Mouse (Mus musculus) gastrocnemius, adult 2 months (tissue): ENCODE measurements around the gene Natd1. TPM values are rescaled to one million over a fixed set of nuclear protein-coding genes. Genes with fewer than 3 reads are reported as not detected.
"Not testable (repeated sequence)": the region's sequence is repeated elsewhere in the genome, so short reads cannot be mapped to it uniquely, and the experiment has no call there.

ENCODE experiments used
- DNase-seq: peaks from one replicate; pipeline ENCODE4 v3.0.0; 2022
- H3K27ac ChIP-seq: fragments of 200-600 bp; 2 replicates; pipeline ENCODE4 v1.8.1; 2022; ENCODE audit warnings: mild to moderate bottlenecking
- H3K4me3 ChIP-seq: fragments of 200-600 bp; 2 replicates; pipeline ENCODE4 v1.8.1; 2022; ENCODE audit warnings: mild to moderate bottlenecking, moderate library complexity
- CTCF ChIP-seq: fragments of 200-600 bp; IDR thresholded peaks from 2 replicates; pipeline ENCODE4 v1.8.1; 2022; ENCODE audit warnings: antibody characterized with exemption, mild to moderate bottlenecking, moderate library complexity
- intact Hi-C: fragments of 180-260 bp; cut with DNase I; formaldehyde crosslinking; loops from one replicate; pipeline ENCODE4 v1.15.1; 2025
- total RNA-seq, 2 experiments: library from RNA; stranded (reverse); gene quantifications; 2 replicates each; pipeline ENCODE4 v1.2.3; 2021

Gene Natd1
- total RNA-seq, 2 experiments from 2014 or later, result 8.6 to 10.4 TPM

DNA sequence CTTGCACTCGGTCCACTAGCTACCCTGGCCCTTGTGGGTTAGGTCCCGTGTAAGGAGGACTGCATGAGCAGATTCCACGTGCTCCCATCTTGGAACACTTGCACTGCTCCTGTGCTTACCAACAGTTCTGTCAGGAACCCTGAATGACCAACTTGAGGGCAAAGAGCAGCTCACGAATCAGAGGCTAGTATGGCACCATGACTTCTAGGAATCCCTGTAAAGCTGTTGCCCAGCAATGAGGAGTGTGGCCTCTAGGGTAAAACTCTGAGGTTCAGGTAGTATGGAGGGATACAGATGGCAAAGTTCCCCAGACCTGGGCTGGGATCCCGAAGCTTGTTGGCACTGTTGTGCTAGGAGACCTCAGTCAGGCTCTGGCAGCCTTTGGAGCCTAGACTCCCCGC lies 10.9 kb downstream of the Natd1 start:
- H3K27ac ChIP-seq, result peak overlapping the region; percentile 50; the same call in 1 of the 2 replicates
- no peak for TF ChIP-seq CTCF
- intact Hi-C loops, result no loop called here

DNA sequence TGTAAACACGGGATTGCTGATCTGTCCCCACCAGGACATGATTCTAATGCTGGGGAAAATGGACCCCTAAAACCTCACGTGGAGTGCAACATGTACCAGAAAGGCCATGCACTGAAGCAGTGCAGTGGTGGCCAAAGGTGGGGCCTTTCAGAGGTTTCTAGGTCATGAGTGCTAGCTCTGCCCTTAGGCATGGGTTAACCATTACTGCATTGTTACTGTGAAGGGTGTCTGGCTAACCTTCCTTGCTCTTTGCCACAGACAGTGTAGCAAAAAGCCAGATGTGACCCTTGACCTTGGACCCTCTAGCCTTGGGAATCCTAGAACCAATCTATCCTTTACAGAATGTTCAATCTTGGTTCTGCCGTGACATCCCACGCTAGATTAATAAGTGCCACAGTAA lies 12.1 kb downstream of the Natd1 start:
- H3K4me3 ChIP-seq, result no peak overlapping the region
- TF ChIP-seq CTCF, result no peak
- no peak for DNase-seq
- intact Hi-C loops, result no loop called here
- H3K27ac ChIP-seq, result no peak overlapping the region

More for the DNA sequence above, 10.9 kb downstream of the Natd1 start:
- H3K4me3 ChIP-seq, result no peak overlapping the region
- no peak for DNase-seq

DNA sequence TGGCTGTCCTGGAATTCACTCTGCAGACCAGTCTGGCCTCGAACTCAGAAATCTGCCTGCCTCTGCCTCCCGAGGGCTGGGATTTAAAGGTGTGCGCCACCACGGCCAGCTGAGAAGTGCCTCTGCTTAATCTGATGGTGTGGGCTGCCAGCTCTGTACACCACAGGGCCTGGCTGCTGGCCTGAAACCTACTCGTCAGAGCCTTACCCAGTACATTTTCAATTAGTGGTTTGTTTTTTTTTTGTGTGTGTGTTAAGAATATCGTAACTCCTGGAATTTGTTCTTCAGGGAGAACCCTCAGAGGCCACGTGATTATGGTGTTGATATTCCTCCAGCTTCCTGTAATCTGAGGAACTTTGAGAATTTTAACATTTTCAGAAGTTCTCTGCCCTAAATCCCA lies 12.5 kb downstream of the Natd1 start:
- TF ChIP-seq CTCF, result no peak
- intact Hi-C loops, result no loop called here
- no peak for DNase-seq
- no peak overlapping the region for H3K27ac ChIP-seq
- H3K4me3 ChIP-seq, result no peak overlapping the region

DNA sequence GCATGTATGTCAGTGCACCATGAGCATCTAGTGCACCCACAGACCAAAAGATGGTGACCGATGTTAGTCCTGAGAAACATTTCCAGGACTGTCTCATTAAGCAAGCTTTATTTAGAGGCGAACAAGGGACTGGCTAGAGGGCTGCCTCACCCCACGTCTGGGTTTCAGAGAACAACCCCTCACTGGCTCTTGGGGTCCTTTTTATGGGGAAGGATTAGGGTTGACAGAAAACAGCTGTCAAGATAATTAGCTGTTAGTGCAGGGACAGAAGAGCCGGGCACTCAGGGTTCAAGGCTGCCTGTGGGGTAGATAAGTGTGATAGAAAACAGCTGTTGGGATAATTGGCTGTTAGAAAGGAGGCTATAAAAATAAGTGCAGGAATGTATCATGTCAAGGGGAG lies 18.6 kb downstream of the Natd1 start:
- no peak for TF ChIP-seq CTCF
- DNase-seq, result no peak
- Histone ChIP-seq H3K4me3 (no peak overlapping the region), H3K27ac (no peak overlapping the region)
- intact Hi-C loops, result no loop called here

DNA sequence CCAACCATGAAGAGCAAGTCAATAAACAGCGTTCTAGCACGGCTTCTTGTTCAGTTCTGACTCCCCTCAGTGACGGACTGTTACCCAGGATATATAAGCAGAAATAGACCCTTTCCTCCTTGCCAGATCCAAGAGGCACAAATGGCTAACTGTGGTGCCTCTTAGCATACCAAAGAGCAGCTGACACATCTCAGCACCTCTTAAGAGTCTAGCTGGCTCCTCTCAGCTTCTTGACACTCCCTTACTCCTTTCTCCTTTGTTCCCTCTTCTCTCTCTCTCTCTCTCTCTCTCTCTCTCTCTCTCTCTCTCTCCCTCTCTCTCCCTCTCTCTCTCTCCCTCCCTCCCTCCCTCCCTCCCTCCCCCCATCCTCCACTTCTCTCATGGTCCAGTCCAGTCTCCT lies 23.8 kb downstream of the Natd1 start:
- no peak for DNase-seq
- TF ChIP-seq CTCF, result no peak
- intact Hi-C loops, result no loop called here
- Histone ChIP-seq H3K4me3 (no peak overlapping the region), H3K27ac (no peak overlapping the region)

DNA sequence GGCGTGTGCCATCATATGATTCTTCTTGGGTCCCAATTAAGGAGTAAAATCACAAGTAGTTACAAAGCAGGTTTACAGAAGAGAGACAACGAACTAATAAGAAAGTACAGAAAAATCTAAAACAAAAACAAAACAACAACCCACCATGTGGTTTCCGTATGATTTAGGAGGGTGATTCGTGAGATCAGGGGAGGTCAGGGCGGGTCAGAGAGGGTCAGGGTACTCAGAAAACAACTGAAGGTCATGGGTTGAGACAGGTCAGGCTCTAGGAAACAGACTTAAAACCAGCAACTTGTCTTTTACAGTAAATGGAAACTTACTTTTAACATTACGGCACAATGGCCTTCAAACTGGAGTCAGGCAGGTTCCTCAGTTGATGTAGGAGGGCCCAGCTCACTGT lies 24.3 kb downstream of the Natd1 start:
- intact Hi-C loops, result no loop called here
- Histone ChIP-seq H3K27ac (no peak overlapping the region), H3K4me3 (no peak overlapping the region)
- no peak for TF ChIP-seq CTCF
- no peak for DNase-seq

DNA sequence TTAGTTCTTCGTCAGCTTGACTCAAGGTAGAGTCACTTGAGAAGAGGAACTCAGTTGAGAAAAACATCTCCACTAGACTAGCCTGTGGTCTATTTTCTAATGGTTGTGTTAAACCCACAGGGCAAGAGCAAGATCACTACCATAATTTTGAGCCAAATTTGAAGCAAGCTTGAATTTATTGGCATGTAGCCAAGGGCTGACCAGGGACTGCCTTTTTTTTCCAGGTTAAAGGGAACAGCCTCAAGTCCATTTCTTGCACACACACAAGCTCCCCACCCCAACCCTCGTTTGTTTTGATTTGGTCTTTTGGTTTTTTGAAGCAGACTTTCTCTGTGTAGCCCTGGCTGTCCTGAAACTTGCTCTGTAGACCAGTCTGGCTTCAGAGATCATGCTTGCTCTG lies 24.7 kb downstream of the Natd1 start:
- Histone ChIP-seq H3K4me3 (no peak overlapping the region), H3K27ac (no peak overlapping the region)
- TF ChIP-seq CTCF, result no peak
- intact Hi-C loops, result no loop called here
- DNase-seq, result no peak

DNA sequence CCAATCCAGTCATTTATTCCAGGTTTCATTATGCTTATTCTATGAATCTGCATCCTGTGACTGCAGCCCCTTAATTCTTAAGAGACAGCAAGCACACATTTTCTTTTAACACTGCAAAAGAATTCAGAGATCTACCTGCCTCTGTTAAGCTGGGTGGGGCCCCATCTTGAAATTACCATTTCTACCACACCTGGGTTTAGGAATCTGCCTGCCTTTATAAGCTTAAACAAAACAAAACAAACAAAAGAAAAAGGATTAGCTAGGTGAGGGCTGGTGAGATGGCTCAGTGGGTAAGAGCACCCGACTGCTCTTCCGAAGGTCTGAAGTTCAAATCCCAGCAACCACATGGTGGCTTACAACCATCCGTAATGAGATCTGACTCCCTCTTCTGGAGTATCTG lies 27.6 kb downstream of the Natd1 start:
- DNase-seq, H3K4me3 ChIP-seq, H3K27ac ChIP-seq, intact Hi-C loops: not testable (repeated sequence)

DNA sequence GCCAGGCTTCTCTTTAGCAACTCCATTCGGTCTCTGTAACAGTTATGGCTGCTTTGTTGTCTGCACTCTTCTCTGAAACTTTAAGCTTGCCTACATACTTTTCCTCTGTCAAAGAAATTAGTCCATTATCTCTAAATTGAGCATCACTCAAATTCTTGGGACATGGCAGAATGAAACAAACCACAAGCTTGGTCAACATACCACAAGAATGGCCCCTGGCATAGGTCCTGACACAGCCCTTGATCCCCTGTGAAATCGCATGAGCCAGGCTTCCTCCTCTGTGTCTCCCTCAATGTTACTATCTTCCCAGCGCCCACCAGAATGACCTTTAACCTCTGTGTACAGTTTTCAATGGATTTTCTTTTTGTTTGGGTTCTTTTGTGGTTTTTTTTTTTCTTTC lies 32.2 kb downstream of the Natd1 start:
- H3K27ac ChIP-seq, result no peak overlapping the region
- TF ChIP-seq CTCF, result no peak
- intact Hi-C loops, result loop anchor here (1.0 kb wide), 1 partner anchor 151 kb away; no protein-coding TSS in a partner anchor
- no peak for DNase-seq
- H3K4me3 ChIP-seq, result no peak overlapping the region

DNA sequence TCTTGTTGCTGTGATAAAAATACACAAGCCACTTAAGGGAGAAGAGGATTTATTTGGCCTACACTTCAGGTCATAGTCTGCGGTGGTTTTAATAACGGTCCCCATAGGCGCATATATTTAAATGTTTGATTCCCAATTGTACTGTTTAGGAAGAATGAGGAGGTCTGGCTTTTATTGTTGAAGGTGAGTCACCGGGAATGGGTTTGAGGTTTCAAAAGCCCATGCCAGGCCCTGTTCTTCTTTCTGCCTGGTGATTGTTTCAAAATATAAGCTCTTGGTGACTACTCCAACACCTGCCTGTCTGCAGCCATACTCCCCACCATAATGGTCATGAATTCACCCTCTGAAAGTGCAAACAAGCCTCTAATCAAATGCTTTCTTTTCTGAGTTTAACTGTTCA lies 34.0 kb downstream of the Natd1 start:
- peak overlapping the region; percentile 16; the same call in 1 of the 2 replicates for H3K27ac ChIP-seq
- no peak overlapping the region for H3K4me3 ChIP-seq
- no peak for TF ChIP-seq CTCF
- intact Hi-C loops, result loop anchor here (2.0 kb wide), 1 partner anchor 184 kb away; no protein-coding TSS in a partner anchor
- DNase-seq, result no peak

DNA sequence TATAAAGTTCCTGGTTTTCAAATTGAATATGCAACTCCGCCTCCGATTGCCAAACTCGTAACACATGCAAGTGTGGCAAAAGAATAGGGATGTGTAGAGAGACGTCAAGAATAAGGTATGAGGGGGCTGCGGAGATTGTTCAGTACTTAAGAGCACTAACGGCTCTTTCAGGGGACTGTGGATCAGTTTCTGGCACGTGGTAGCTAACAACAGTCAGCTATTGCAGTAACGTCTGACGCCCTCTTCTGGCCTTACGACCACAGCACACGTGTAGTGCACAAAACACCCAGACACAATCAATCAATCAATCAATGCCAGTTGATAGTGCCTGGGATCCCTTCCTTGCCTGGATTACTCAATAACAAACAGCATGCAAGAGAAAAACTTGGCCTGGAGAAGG lies 35.1 kb downstream of the Natd1 start:
- Histone ChIP-seq H3K27ac (peak overlapping the region; percentile 99), H3K4me3 (peak overlapping the region; percentile 98)
- intact Hi-C loops, result loop anchor here (2.0 to 5.0 kb wide), 3 partner anchors 49 to 151 kb away; partner anchors contain the start of genes Dhrs7b and Mief2
- DNase-seq, result peak; percentile 69
- peak; percentile 78 for TF ChIP-seq CTCF

DNA sequence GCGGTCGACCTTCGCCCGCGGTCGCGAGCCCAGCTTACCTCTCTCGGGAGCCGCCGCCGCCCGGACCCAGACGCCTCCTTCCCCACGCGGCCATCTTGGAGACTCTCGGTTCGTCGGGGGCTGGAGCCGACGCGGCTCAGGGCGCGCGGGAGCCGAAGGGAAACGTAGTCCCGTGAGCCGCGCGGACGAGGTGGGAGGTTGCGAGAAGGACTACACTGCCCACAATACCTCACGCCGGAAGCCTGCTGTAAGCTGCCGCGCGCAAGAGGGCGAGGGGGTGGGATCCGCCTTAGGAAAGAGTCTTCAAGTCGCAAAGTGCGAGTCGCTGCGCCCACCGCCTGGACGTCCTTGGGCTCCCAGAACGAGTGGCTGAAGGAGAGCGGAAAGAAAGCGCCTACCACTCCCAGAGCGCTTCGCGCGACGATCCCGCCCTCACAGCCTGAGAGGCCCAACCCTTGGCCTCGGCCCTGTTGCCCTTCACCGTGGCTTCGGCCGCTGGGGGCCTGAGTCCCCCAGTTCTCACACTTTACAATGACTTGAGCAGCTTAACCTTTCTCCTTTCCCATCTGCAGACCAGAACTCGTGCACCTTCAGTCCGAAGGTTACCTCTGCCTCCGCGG lies 35.8 kb downstream of the Natd1 start, which contains the start of gene Tmem11:
Gene Tmem11 (minus strand): TSS at position 598 of the 620 bp plus-strand sequence.
- intact Hi-C loops, result loop anchor here (2.0 to 5.0 kb wide), 3 partner anchors 48 to 150 kb away; partner anchors contain the start of genes Dhrs7b and Mief2

DNA sequence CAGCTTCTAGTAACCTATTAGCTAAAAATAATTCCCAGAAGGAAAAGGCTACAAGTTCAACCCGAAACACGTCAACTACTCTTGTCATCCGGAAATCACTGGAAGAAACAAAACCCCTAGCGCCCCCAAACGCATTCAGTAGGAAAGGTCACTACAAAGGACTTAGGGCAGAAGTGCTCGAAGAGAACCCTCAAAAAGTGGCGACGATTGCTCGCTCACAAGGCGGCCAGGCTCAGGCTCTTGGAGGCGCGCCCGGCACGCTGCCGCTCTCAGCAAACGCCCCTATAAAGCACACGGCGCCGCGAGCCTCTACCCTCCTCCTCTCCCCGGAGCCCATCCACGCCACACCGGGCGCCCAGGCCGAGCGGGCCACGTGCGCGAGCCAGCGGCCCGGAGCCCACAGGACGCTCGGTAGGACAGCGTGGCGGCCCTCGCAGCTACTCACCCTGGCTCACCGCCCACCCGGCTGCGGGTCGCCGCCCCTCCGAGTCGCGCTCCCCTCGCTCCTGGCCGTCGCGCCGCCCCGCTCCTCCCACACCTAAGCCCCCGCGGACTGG lies 36.4 kb downstream of the Natd1 start:
- intact Hi-C loops, result loop anchor here (2.0 to 5.0 kb wide), 3 partner anchors 47 to 149 kb away; partner anchors contain the start of genes Dhrs7b and Mief2
- peak; percentile 38 for TF ChIP-seq CTCF
- H3K4me3 ChIP-seq, result peak overlapping the region; percentile 98
- H3K27ac ChIP-seq, result peak overlapping the region; percentile 99
- peak; percentile 85 for DNase-seq

More for the DNA sequence above, 35.8 kb downstream of the Natd1 start, which contains the start of gene Tmem11:
- TF ChIP-seq CTCF, result peak; percentile 22
- Histone ChIP-seq H3K4me3 (peak within 1 kb of the TSS; percentile 98), H3K27ac (peak within 1 kb of the TSS; percentile 99)
- peak; percentile 96 for DNase-seq

DNA sequence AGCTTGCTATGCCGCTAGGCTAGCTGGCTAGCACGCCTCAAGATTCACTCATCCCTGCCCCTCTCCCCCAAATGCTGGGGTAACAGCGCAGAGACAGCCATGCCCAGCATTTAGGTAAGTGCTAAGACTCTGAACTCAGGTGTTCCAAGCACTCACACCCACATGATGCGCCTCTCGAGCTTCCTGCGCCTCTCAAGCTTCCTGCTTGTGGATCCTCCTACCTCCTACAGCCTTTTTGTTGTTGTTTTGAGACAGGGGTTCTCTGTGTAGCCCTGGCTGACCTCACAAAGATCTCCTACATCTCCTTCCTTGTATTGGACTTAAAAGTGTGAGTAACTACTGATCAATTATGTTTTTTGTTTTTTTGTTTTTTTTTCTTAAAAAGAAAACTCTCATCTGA lies 41.4 kb downstream of the Natd1 start:
- peak overlapping the region; percentile 39; the same call in 1 of the 2 replicates for H3K27ac ChIP-seq

More for the DNA sequence above, 41.4 kb downstream of the Natd1 start:
- no peak overlapping the region for H3K4me3 ChIP-seq
- intact Hi-C loops, result no loop called here
- no peak for TF ChIP-seq CTCF
- no peak for DNase-seq
